Mouse (Mus musculus) stomach, embryonic 14.5 days (tissue): ENCODE results near the gene Kcnj12. TPM values are rescaled to one million over a fixed set of nuclear protein-coding genes. Genes with fewer than 3 reads are reported as not detected.

Experiments used
- ATAC-seq: fragments of 200-750 bp; cut with Nextera tagmentation; 2 replicates; pipeline ENCODE4 v1.8.0; 2017; ENCODE audit warnings: low read depth, moderate TSS enrichment; ENCODE audit not compliant: insufficient number of reproducible peaks, insufficient read depth, low FRiP score
- H3K27ac ChIP-seq: fragments of 300-500 bp; sonication (generic); 2 replicates; pipeline ENCODE4 v1.5.1; 2014; ENCODE audit warnings: mild to moderate bottlenecking, low read length, moderate library complexity, mixed read lengths
- H3K27me3 ChIP-seq: fragments of 300-500 bp; sonication (generic); 2 replicates; pipeline ENCODE4 v1.6.1; 2014; ENCODE audit warnings: low read length, control low read depth, mixed read lengths; ENCODE audit not compliant: control insufficient read depth, insufficient read depth
- H3K36me3 ChIP-seq: fragments of 300-500 bp; sonication (generic); 2 replicates; pipeline ENCODE4 v1.6.1; 2014; ENCODE audit warnings: mild to moderate bottlenecking, control low read depth, low read length, moderate library complexity, mixed read lengths; ENCODE audit not compliant: control insufficient read depth, insufficient read depth
- H3K4me1 ChIP-seq: fragments of 300-500 bp; sonication (generic); 2 replicates; pipeline ENCODE4 v1.6.1; 2014; ENCODE audit warnings: low read length, control low read depth, mixed read lengths; ENCODE audit not compliant: control insufficient read depth, insufficient read depth
- H3K4me2 ChIP-seq: fragments of 300-500 bp; sonication (generic); replicated peaks from 2 replicates; pipeline ENCODE4 v1.6.1; 2014; ENCODE audit warnings: low read depth, low read length, control low read depth
- H3K4me3 ChIP-seq: fragments of 300-500 bp; sonication (generic); 2 replicates; pipeline ENCODE4 v1.5.1; 2014; ENCODE audit warnings: low read depth, low read length, control low read depth
- H3K9ac ChIP-seq: fragments of 300-500 bp; sonication (generic); replicated peaks from 2 replicates; pipeline ENCODE4 v1.6.1; 2014; ENCODE audit warnings: low read depth, mild to moderate bottlenecking, control low read depth, low read length, moderate library complexity, mixed read lengths
- H3K9me3 ChIP-seq: fragments of 300-500 bp; sonication (generic); 2 replicates; pipeline ENCODE4 v1.6.1; 2016; ENCODE audit warnings: low read depth, low read length, control low read depth; ENCODE audit not compliant: control insufficient read depth
- WGBS: fragments of 180-500 bp; shearing (Covaris S2); extraction: QIAGEN DNeasy Blood & Tissue Kit; methylation state at CpG from one replicate; pipeline ENCODE4 v1.1.7; 2014; 5-methylcytosine and 5-hydroxymethylcytosine counted together
- polyA plus RNA-seq: library from polyadenylated mRNA; unstranded; fragments of >200 nt; fragmentation: Nextera tagmentation; extraction: Ambion mirVana; gene quantifications from 2 replicates; pipeline ENCODE4 v1.2.1, GENCODE M21; 2014

Gene Kcnj12
- polyA plus RNA-seq, 1 experiment from 2014 or later, result 0.77 TPM

DNA sequence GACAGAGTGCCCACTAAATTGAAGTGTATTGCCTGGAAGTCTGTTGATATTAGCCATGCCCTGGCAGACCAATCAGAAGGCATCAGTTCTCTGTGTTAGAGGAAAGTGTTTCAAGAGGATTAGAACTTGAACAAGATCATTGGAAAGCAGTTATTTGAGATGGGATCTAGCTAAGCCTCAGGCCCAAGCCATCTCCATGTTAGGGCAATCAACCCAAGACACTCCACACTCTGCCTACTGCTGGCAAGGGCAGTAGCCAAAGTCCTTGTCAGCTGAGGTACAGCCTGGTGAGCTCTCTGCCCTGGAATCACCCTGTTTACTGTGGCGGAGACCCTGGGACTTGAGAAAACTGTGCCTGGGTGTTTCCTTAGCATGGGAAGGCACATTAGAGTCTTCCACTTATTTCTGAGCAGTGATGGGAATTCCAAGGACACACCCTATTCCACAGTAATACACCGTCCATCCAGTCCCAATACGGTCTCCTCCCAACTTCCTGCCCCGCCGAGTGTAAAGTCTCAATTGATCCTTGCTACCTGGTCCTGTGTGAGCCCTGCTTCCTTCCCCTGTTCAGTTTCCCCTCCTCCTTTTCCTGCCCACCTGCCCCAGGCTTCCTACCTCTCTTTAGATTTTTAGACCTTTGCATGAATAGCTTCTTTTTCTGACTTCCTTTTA, 52.4 kb downstream of the Kcnj12 start:
- H3K4me2 ChIP-seq, result no peak overlapping the region
- H3K27me3 ChIP-seq, result no peaks in the 10 kb centered on the region
- H3K9me3 ChIP-seq, result no peaks in the 10 kb centered on the region
- H3K27ac ChIP-seq, result no peak overlapping the region
- no peak overlapping the region for H3K4me3 ChIP-seq
- H3K4me1 ChIP-seq, result peaks cover 9% of the 10 kb centered on the region; the same call in 1 of the 2 replicates
- 70% methylated on average over 5 of the region's 5 CpGs for WGBS
- no peaks in the 10 kb centered on the region for H3K36me3 ChIP-seq
- ATAC-seq, result no peak
- H3K9ac ChIP-seq, result no peak overlapping the region

DNA sequence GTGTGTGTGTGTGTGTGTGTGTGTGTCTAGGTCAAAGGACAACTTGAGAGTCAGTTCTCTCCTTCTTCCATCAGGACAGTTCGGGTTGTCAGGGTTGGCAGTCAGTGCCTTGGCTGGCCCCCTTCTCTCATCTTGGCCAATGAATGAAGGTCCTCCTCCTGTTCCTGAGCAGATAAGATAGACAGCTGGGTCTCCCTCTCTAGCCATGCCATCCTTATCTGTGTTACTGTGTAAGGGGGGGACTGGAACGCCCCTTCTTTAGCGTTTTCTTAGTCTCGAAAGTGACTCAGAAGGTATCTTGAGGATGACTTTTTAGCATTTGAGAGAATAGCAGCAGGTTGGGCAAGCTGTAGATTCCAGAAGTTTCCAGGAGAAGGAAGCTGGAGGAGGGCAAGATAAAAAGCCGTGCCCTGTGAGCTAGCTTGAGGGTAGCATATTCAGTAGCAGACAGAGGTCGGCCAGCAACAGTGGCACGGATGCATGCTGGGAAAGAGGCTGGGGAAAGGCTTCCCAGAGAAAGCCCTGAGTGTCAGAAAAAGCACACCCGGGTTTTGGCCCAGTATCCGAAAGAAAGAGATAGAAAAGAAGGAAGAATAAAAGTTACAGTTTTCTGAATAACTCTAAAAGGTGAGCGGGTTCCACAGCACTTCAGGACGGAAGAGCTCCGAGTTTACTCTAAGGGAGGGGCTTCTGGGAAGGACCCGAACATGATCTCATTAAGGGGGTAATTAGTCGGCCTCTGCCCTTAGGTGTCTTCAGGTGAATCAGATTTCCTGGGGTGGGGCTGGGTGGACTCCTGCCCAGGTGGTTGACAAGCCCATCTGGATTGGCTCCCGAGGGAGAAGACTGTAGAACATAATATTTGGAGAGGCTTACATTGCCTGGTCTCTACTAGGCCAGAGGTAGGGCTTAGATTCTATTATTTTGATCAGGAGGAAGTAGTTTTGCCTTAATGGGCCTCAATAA, 53.3 kb downstream of the Kcnj12 start:
- Histone ChIP-seq H3K27me3 (no peaks in the 10 kb centered on the region), H3K4me2 (no peak overlapping the region), H3K9ac (no peak overlapping the region), H3K4me1 (peaks cover 9% of the 10 kb centered on the region; the same call in 1 of the 2 replicates), H3K9me3 (no peaks in the 10 kb centered on the region), H3K36me3 (no peaks in the 10 kb centered on the region), H3K27ac (no peak overlapping the region), H3K4me3 (no peak overlapping the region)
- 62% methylated on average over 15 of the region's 15 CpGs for WGBS
- no peak; the same call in 1 of the 2 replicates for ATAC-seq

DNA sequence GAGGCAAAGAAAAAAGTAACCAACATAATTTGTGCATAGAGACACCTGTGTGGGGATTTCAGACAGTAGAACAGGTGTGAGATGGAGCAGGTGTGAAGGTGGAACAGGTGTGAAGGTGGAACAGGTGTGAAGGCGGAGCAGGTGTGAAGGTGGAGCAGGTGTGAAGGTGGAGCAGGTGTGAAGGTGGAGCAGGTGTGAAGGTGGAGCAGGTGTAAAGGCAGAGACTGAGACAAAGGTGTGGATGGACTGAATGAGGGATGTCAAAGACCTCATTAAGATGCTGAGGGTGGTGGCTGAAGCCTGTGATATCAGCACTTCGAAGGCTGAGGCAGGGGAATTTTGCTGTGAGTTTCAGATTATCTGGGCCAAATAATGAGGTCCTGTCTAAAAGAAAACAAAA, 59.3 kb downstream of the Kcnj12 start:
- no peaks in the 10 kb centered on the region for H3K27me3 ChIP-seq
- no peak overlapping the region for H3K4me3 ChIP-seq
- H3K27ac ChIP-seq, result no peak overlapping the region
- H3K4me2 ChIP-seq, result no peak overlapping the region
- ATAC-seq, result no peak
- no peak overlapping the region for H3K9ac ChIP-seq
- H3K9me3 ChIP-seq, result no peaks in the 10 kb centered on the region
- no peaks in the 10 kb centered on the region for H3K4me1 ChIP-seq
- WGBS, result 76% methylated on average over 2 of the region's 2 CpGs
- H3K36me3 ChIP-seq, result no peaks in the 10 kb centered on the region

DNA sequence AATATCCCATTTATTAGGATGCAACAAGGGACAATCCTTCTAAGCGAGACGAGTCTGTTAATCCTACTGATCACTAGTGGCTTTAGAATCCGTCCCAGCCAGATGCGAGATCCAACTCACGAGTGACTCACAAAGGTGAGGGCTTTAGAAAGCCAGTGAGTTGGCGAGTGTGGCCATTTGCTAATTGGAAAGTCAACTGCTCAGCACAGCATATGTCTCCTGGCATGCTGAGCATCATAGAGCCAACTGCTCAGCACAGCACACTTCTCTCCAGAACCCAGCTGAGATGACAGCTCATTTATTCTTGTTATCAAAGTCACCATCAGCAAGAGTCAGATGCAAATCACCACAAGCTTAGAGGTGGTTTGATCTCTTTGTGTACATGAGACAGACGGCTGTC, 67.8 kb downstream of the Kcnj12 start:
- Histone ChIP-seq H3K27me3 (no peaks in the 10 kb centered on the region), H3K9me3 (no peaks in the 10 kb centered on the region), H3K4me1 (no peaks in the 10 kb centered on the region), H3K4me2 (no peak overlapping the region), H3K36me3 (no peaks in the 10 kb centered on the region), H3K27ac (no peak overlapping the region), H3K4me3 (no peak overlapping the region), H3K9ac (no peak overlapping the region)
- ATAC-seq, result no peak
- 71% methylated on average over 7 of the region's 7 CpGs for WGBS

DNA sequence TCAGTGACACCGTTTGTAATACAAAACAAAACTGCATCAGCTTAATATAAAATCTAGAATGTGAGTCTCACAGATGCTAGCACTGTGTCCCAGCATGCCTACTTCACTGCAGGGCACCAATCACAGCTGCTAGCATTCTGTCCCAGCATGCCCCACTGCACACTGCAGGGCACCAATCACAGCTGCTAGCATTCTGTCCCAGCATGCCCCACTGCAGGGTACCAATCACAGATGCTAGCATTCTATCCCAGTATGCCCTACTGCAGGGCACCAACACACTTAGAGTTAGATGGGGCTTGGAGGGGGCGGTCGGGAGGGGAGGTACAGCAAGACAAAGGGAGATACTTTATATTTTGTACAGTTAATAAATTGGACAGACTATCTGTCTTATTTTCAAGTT, 68.8 kb downstream of the Kcnj12 start:
- Histone ChIP-seq H3K9ac (no peak overlapping the region), H3K27me3 (no peaks in the 10 kb centered on the region), H3K4me3 (no peak overlapping the region), H3K36me3 (no peaks in the 10 kb centered on the region), H3K4me1 (no peaks in the 10 kb centered on the region), H3K9me3 (no peaks in the 10 kb centered on the region), H3K27ac (no peak overlapping the region), H3K4me2 (no peak overlapping the region)
- WGBS, result 66% methylated on average over 3 of the region's 3 CpGs
- no peak for ATAC-seq

DNA sequence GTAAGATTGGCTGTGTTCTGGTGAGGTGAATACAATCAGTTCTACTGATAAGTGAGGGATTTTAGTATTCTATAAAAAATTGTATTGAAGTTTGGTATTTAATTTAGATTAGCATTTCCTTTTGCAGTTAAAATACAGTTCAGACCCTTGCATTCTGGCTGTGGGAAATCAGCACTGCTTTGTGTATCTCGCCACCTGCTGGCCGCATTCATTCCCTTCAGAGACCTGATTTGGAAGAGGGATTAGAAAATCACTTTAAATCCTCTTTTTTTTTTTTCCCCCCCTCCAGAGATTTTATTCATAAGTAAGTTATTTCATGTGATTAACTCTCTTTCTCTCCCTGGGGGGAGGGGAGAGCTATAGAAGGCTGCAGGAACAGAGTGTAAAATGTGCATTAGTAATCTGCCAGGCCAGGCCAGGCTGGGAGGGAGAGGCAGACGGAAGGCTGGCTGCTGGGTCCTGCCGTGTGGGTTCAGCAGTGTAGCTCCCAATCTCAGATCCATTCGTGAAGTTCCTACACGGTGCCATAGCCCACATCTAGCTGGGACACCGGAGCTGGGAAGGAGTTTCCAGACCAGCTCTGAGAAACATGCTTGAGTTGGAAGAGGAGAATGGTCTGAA, 69.4 kb downstream of the Kcnj12 start:
- 20% methylated on average over 7 of the region's 7 CpGs for WGBS
- ATAC-seq, result no peak
- no peaks in the 10 kb centered on the region for H3K36me3 ChIP-seq

DNA sequence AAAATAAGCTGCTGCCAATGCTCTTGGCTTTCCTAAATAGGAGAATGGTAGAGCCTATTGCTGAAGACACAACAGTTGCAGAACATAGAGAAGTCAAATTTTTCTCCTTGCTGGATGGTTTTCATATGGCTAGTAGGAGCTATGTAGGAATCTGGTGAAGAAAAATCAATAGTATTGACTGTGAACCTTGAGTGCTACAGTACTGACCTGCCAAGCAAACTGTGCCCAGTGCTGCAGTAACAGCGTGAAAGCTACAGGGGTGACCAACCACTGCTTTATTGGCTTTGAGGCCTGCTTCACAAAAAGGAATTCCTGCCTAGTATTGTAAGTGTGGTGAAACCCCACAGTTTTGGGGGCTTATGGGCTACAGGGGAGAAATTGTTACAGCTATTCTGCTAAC, 75.7 kb downstream of the Kcnj12 start:
- Histone ChIP-seq H3K27me3 (no peaks in the 10 kb centered on the region), H3K27ac (no peak overlapping the region), H3K4me3 (no peak overlapping the region), H3K9ac (no peak overlapping the region), H3K4me2 (no peak overlapping the region), H3K36me3 (no peaks in the 10 kb centered on the region), H3K4me1 (no peaks in the 10 kb centered on the region), H3K9me3 (no peaks in the 10 kb centered on the region)
- WGBS, result 73% methylated on average over 1 of the region's 1 CpGs
- no peak for ATAC-seq

More for the DNA sequence above, 69.4 kb downstream of the Kcnj12 start:
- H3K4me1 ChIP-seq, result no peaks in the 10 kb centered on the region
- H3K9me3 ChIP-seq, result no peaks in the 10 kb centered on the region
- H3K27ac ChIP-seq, result no peak overlapping the region
- H3K9ac ChIP-seq, result no peak overlapping the region
- no peak overlapping the region for H3K4me2 ChIP-seq
- no peaks in the 10 kb centered on the region for H3K27me3 ChIP-seq
- no peak overlapping the region for H3K4me3 ChIP-seq
